Comparison of ENCODE assay signal across 9 mouse cellular contexts in the genomic region with DNA sequence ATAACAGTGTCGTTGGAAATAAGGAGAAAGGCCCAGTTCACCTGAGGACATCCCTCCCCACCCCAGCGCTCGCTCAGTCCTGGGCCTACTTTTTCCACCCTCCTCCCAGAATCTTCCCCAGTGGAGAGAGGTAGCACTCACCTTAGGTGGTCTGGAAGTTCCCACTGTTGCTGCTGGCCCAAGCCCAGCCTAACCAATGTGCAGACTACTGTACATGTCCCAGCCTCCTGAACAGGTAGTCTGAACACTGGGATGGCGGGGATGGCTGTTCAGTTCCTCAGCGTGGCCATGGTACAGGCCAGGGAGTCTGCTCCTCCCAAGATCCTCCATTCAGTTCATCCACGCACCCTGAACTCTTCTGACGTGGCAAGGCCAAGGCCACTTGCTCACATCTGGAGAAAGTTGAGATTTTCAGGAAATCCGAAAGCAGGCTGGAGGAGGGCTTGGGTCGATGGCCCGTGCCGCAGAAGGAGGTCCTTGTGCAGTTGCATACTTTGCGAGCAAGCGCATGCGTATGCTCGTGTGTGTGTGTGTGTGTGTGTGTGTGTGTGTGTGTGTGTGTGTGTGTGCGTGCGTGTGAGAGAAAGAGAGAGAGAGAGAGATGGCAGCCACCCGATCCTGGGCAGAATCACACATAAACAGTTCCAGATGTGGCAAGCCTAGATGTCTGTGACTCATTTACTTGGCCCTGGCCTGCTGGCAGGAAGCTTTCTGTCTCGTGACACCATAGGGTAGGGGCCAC. TPM values are rescaled to one million over a fixed set of nuclear protein-coding genes. Genes with fewer than 3 reads are reported as not detected.
DNase-seq lines count a peak whose midpoint lies in the region; ATAC-seq and TF ChIP-seq lines count a peak whose summit lies in the region.
"Had no signal": no experiment of that assay in that cellular context is flagged by ENCODE, and none has a peak within 500 bp of the region (broad histone marks: within the 10 kb centered on the region; RNA-seq: fewer than 3 reads in every experiment).

No protein-coding gene starts in this region.

- H3K9ac ChIP-seq in heart, embryonic 11.5 days (ENCODE audit: low read depth, low read length): no peak overlapping the region
- H3K9ac ChIP-seq: stomach, embryonic 15.5 days had no signal

- WGBS in heart, embryonic 11.5 days (ENCODE audit: insufficient replicate concordance): 81% methylated on average over 19 of the region's 19 CpGs
- WGBS in thymus, adult 2 months: 94% methylated on average over 19 of the region's 19 CpGs

- no peak for TF ChIP-seq CTCF in brain, embryonic 14.5 days (IDR thresholded peaks at IDR 0.05; ENCODE audit: borderline replicate concordance, extremely low read depth, insufficient read depth, insufficient read length)
- no peak for TF ChIP-seq CTCF in thymus, adult 2 months (IDR thresholded peaks at IDR 0.05; ENCODE audit: borderline replicate concordance, control insufficient read depth, extremely low read depth, insufficient read depth, low read length, poor library complexity)

- H3K36me3 ChIP-seq in heart, embryonic 11.5 days (ENCODE audit: control insufficient read depth, insufficient read depth, low read length): peaks cover 23% of the 10 kb centered on the region
- peaks cover 40% of the 10 kb centered on the region for H3K36me3 ChIP-seq in thymus, adult 2 months (ENCODE audit: control insufficient read depth, insufficient read depth, low read length)

- H3K4me2 ChIP-seq in heart, embryonic 11.5 days: peak overlapping the region; percentile 24; the same call in 1 of the 2 replicates
- H3K4me2 ChIP-seq: stomach, embryonic 15.5 days had no signal

- TF ChIP-seq POLR2A in brain, embryonic 14.5 days (IDR thresholded peaks at IDR 0.05; ENCODE audit: borderline replicate concordance, extremely low read depth, insufficient read depth, insufficient read length, poor library complexity, severe bottlenecking): no peak
- TF ChIP-seq POLR2A in thymus, adult 2 months (IDR thresholded peaks at IDR 0.05; ENCODE audit: control insufficient read depth, extremely low read depth, insufficient read depth, low read length, poor library complexity): no peak

- H3K4me3 ChIP-seq in heart, embryonic 11.5 days (ENCODE audit: low read depth, low read length): no peak overlapping the region
- no peak overlapping the region for H3K4me3 ChIP-seq in thymus, adult 2 months (ENCODE audit: control insufficient read depth, insufficient read depth, low read length)
- H3K4me3 ChIP-seq: stomach, embryonic 15.5 days had no signal

- no peaks in the 10 kb centered on the region for H3K27me3 ChIP-seq in heart, embryonic 11.5 days (ENCODE audit: control insufficient read depth, insufficient read depth, low read length)
- no peaks in the 10 kb centered on the region for H3K27me3 ChIP-seq in thymus, adult 2 months (ENCODE audit: control insufficient read depth, insufficient read depth, low read length)
- H3K27me3 ChIP-seq: stomach, embryonic 15.5 days had no signal

- no peak overlapping the region for H3K27ac ChIP-seq in heart, embryonic 11.5 days (ENCODE audit: low read depth, low read length)
- H3K27ac ChIP-seq in thymus, adult 2 months (ENCODE audit: control insufficient read depth, insufficient read depth, low read length): no peak overlapping the region
- H3K27ac ChIP-seq: stomach, embryonic 15.5 days had no signal

- peak; percentile 27 for DNase-seq in kidney, postnatal 10 days
- no peak for DNase-seq in kidney, adult 18-20 months
- DNase-seq in brain, embryonic 14.5 days (ENCODE audit: low read depth): peak; percentile 4
- DNase-seq in neural tube, embryonic 10.5 days (ENCODE audit: extremely low spot score, low spot score): peak; percentile 64
- DNase-seq in thymus, adult 2 months: no peak
- no peak for DNase-seq in layer of hippocampus, postnatal 14 days (ENCODE audit: low spot score in 2 of 2)
- no peak for DNase-seq in cerebellum, postnatal 25 days

- H3K4me1 ChIP-seq in heart, embryonic 11.5 days (ENCODE audit: control insufficient read depth, insufficient read depth, low read length): peaks cover 6% of the 10 kb centered on the region; the same call in 1 of the 2 replicates
- H3K4me1 ChIP-seq in thymus, adult 2 months (replicated peaks; ENCODE audit: control insufficient read depth, insufficient read depth, low read length): no peaks in the 10 kb centered on the region
- H3K4me1 ChIP-seq: stomach, embryonic 15.5 days had no signal

- H3K9me3 ChIP-seq in heart, embryonic 11.5 days (replicated peaks; ENCODE audit: control insufficient read depth, low read length): no peaks in the 10 kb centered on the region
- H3K9me3 ChIP-seq: stomach, embryonic 15.5 days had no signal

- no peak; the same call in 1 of the 2 replicates for ATAC-seq in heart, embryonic 11.5 days (replicated peaks; ENCODE audit: insufficient number of reproducible peaks, low FRiP score, low TSS enrichment)

RNA-seq across cellular contexts. Expression of a gene that starts 13.6 kb away (rescaled TPM):
- 40.8 and 49.2 TPM in 2 replicates for polyA plus RNA-seq in brain, embryonic 14.5 days (2012; rRNA removed)
- polyA plus RNA-seq in heart, embryonic 11.5 days (2014; fragmentation: Nextera tagmentation; extraction: Ambion mirVana): 79.8 and 80.9 TPM in 2 replicates
- 12.8 and 17.0 TPM in 2 replicates for polyA plus RNA-seq in thymus, adult 2 months (2012; rRNA removed)
- 10 to 100 TPM; 13.7 to 15.0 TPM for total RNA-seq in layer of hippocampus, postnatal 14 days (2021)

RNA-seq across cellular contexts. Expression of a gene that starts 29.5 kb away (rescaled TPM):
- 1.00 and 1.0 TPM in 2 replicates for polyA plus RNA-seq in brain, embryonic 14.5 days (2012; rRNA removed)
- polyA plus RNA-seq in heart, embryonic 11.5 days (2014; fragmentation: Nextera tagmentation; extraction: Ambion mirVana): 1.5 and 1.7 TPM in 2 replicates
- 29.5 and 31.1 TPM in 2 replicates for polyA plus RNA-seq in thymus, adult 2 months (2012; rRNA removed)
- total RNA-seq in layer of hippocampus, postnatal 14 days (2021): under 1 TPM; 0.51 to 0.64 TPM

RNA-seq across cellular contexts. Expression of a gene that starts 50.2 kb away (rescaled TPM):
- polyA plus RNA-seq in brain, embryonic 14.5 days (2012; rRNA removed): 119 and 135 TPM in 2 replicates
- 44.0 and 47.2 TPM in 2 replicates for polyA plus RNA-seq in heart, embryonic 11.5 days (2014; fragmentation: Nextera tagmentation; extraction: Ambion mirVana)
- 98.5 and 112 TPM in 2 replicates for polyA plus RNA-seq in thymus, adult 2 months (2012; rRNA removed)
- total RNA-seq in layer of hippocampus, postnatal 14 days (2021): 10 to 100 TPM; 66.5 to 68.8 TPM

Comparison
In these comparisons a context has a peak if more than half of its experiments do, and no peak if none do; other contexts are left out.
1. DNase-seq: peak in kidney, postnatal 10 days (single experiment), brain, embryonic 14.5 days (single experiment) and neural tube, embryonic 10.5 days (single experiment); none in kidney, adult 18-20 months (single experiment), thymus, adult 2 months (single experiment), layer of hippocampus, postnatal 14 days (0 of 2) and cerebellum, postnatal 25 days (0 of 2).
2. RNA of a gene that starts 29.5 kb away (polyA plus RNA-seq): 29.5 to 31.1 TPM in thymus, adult 2 months; 1.5 to 1.7 TPM in heart, embryonic 11.5 days and 1.00 to 1.0 TPM in brain, embryonic 14.5 days; every median in the first group is over 10 times any median in the second.